ENCODE assay signal across 10 mouse cellular contexts in the genomic region with DNA sequence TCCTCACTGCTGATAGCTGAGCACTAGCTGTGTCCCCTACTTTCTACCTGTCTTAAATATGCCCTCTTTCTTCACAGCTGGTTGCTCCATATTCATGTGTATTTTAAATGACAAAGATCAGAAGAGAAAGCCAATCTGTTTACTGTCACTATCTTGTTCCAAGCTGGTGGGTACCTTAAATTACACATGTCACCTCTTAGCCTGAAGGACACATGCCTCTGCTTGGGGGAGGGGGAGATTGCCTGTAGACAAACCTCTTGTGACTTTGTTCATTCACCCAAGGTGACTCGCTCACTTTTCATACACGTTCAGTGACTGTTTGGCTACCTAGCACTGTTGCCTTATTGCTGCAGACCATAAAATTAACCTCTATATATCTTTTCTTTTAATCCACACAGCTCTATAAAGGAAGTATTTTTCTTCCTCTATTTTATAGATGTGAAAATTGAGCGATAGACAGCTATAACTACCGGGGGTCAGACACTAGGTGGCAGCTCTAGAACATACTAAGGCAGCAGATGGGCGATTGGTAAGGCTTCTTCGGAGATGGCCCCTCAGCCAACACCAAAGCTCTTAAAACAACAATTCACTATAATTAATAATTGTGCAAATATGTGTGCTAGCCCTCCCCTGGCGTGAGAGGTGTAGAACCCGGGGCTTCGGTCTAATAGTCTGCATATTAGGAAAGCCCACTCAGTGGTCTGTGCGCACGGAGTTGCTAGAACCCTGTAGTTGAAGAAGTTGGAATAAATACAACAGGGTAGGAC. TPM values are rescaled to one million over a fixed set of nuclear protein-coding genes. Genes with fewer than 3 reads are reported as not detected.
DNase-seq lines count a peak whose midpoint lies in the region; ATAC-seq and TF ChIP-seq lines count a peak whose summit lies in the region.
"Had no signal": no experiment of that assay in that cellular context is flagged by ENCODE, and none has a peak within 500 bp of the region (broad histone marks: within the 10 kb centered on the region; RNA-seq: fewer than 3 reads in every experiment).

No protein-coding gene starts in this region.

- 60% methylated on average over 11 of the region's 11 CpGs for WGBS in hindbrain, embryonic 10.5 days

- H3K27me3 ChIP-seq in G1E (ENCODE audit: insufficient read depth, low read length) = no peaks in the 10 kb centered on the region
- no peaks in the 10 kb centered on the region for H3K27me3 ChIP-seq in hindbrain, embryonic 10.5 days (ENCODE audit: insufficient read depth, poor library complexity, severe bottlenecking)
- H3K27me3 ChIP-seq: megakaryocyte, embryonic 14.5 days had no signal

- peaks cover 38% of the 10 kb centered on the region for H3K4me1 ChIP-seq in G1E (ENCODE audit: insufficient read depth, low read depth, low read length)
- peaks cover 12% of the 10 kb centered on the region; the same call in 1 of the 2 replicates for H3K4me1 ChIP-seq in hindbrain, embryonic 10.5 days (replicated peaks)

- TF ChIP-seq CTCF in G1E (IDR thresholded peaks at IDR 0.05; ENCODE audit: low read depth, low read length) = no peak

- peak; percentile 47 for ATAC-seq in G1E (ENCODE audit: extremely low read depth, insufficient number of reproducible peaks, low FRiP score, poor library complexity, severe bottlenecking)

- no peaks in the 10 kb centered on the region for H3K9me3 ChIP-seq in G1E (replicated peaks)
- no peaks in the 10 kb centered on the region for H3K9me3 ChIP-seq in hindbrain, embryonic 10.5 days
- H3K9me3 ChIP-seq: megakaryocyte, embryonic 14.5 days had no signal

- H3K27ac ChIP-seq in hindbrain, embryonic 10.5 days = peak overlapping the region; percentile 10; the same call in 1 of the 2 replicates

- peak; percentile 63 for DNase-seq in A20 (ENCODE audit: low read depth, low spot score)
- DNase-seq in G1E (ENCODE audit: low spot score) = peak; percentile 33
- DNase-seq in embryo, embryonic 10.5 days (ENCODE audit: low spot score) = peak; percentile 63
- DNase-seq in hindbrain, embryonic 10.5 days (ENCODE audit: low spot score) = peak; percentile 38
- peak; percentile 37 to 70 for DNase-seq in layer of hippocampus, adult 18-20 months (ENCODE audit: low spot score in 2 of 2)
- peak; percentile 43 for DNase-seq in lung, postnatal 14 days
- peak; percentile 72 to 76 for DNase-seq in right cerebral cortex, postnatal 10 days (ENCODE audit: low spot score in 2 of 2)
- no peak for DNase-seq in adrenal gland, adult 18-20 months (ENCODE audit: low spot score in 2 of 2)

- H3K36me3 ChIP-seq in G1E (replicated peaks) = peaks cover 31% of the 10 kb centered on the region
- peaks cover 11% of the 10 kb centered on the region for H3K36me3 ChIP-seq in hindbrain, embryonic 10.5 days

- no peak overlapping the region for H3K4me3 ChIP-seq in G1E (ENCODE audit: low read depth, low read length)
- H3K4me3 ChIP-seq in hindbrain, embryonic 10.5 days = no peak overlapping the region
- H3K4me3 ChIP-seq: erythroblast, embryonic 14.5 days; megakaryocyte, embryonic 14.5 days had no signal

RNA-seq across cellular contexts. Expression of gene Cmas, which starts 22.7 kb away (rescaled TPM):
- total RNA-seq in G1E (2014; fragmentation: Nextera tagmentation) (55.3 and 76.0 TPM in 2 replicates), G1E (2017) (79.6 and 80.6 TPM in 2 replicates)
- 53.2 and 79.0 TPM in 2 replicates for polyA plus RNA-seq in G1E (2012)
- polyA plus RNA-seq in hindbrain, embryonic 10.5 days (2016; fragmentation: Nextera tagmentation; extraction: Ambion mirVana) = 78.5 and 97.0 TPM in 2 replicates
- total RNA-seq in layer of hippocampus, adult 18-20 months (2021) = 100 to 1,000 TPM in 1 of 2 experiments, 10 to 100 TPM in 1; 98.0 to 106 TPM
- total RNA-seq in adrenal gland, adult 18-20 months (2021) = 10 to 100 TPM; 27.1 to 29.9 TPM

RNA-seq across cellular contexts. Expression of gene Sult6b2, which starts 25.1 kb away (rescaled TPM):
- total RNA-seq in G1E (2014; fragmentation: Nextera tagmentation) (not detected in 2 replicates), G1E (2017) (0.16 TPM in 1 of 2 replicates, not detected in the other)
- polyA plus RNA-seq in G1E (2012) = not detected in 2 replicates
- 0.07 and 0.11 TPM in 2 replicates for polyA plus RNA-seq in hindbrain, embryonic 10.5 days (2016; fragmentation: Nextera tagmentation; extraction: Ambion mirVana)
- under 1 TPM in 1 of 2 experiments, not detected in 1; 0.15 TPM for total RNA-seq in layer of hippocampus, adult 18-20 months (2021)
- total RNA-seq in adrenal gland, adult 18-20 months (2021) = not detected
- polyA plus RNA-seq: erythroblast, embryonic 14.5 days had no signal

Comparison
In these comparisons a context has a peak if more than half of its experiments do, and no peak if none do; other contexts are left out.
1. DNase-seq: peak in A20 (single experiment), G1E (single experiment), embryo, embryonic 10.5 days (single experiment), hindbrain, embryonic 10.5 days (single experiment), layer of hippocampus, adult 18-20 months (2 of 2), lung, postnatal 14 days (single experiment) and right cerebral cortex, postnatal 10 days (2 of 2); none in adrenal gland, adult 18-20 months (0 of 2).